Mouse (Mus musculus): ENCODE results near the gene 4930544D05Rik.

Gene 4930544D05Rik

GRCm38 (mm10) chr11:70655571-70656455, 40.2 kb downstream of the 4930544D05Rik start:
- DNase-seq (ENCODE audit: low read depth, low spot score), result peak; percentile 92

- no peak for DNase-seq (ENCODE audit: low read depth, low spot score)
These were observed 40.8 kb downstream of the 4930544D05Rik start for GRCm38 (mm10) chr11:70656456-70656927.

GRCm38 (mm10) chr11:70656964-70657363, 41.3 kb downstream of the 4930544D05Rik start, which contains the start of gene Eno3:
Gene Eno3, plus strand, starts transcription at chr11:70657202.
- no peak for DNase-seq (ENCODE audit: low read depth, low spot score)

- DNase-seq (ENCODE audit: low read depth, low spot score), result no peak
These were observed 41.9 kb downstream of the 4930544D05Rik start for GRCm38 (mm10) chr11:70657573-70657972.

- no peak for DNase-seq (ENCODE audit: low read depth, low spot score)
These were observed 42.3 kb downstream of the 4930544D05Rik start for GRCm38 (mm10) chr11:70657991-70658390.

GRCm38 (mm10) chr11:70658521-70658920, 42.9 kb downstream of the 4930544D05Rik start:
- DNase-seq (ENCODE audit: low read depth, low spot score), result no peak

- DNase-seq (ENCODE audit: low read depth, low spot score), result peak; percentile 87
These were observed 43.3 kb downstream of the 4930544D05Rik start for GRCm38 (mm10) chr11:70658942-70659341.

- no peak for DNase-seq (ENCODE audit: low read depth, low spot score)
These were observed 44.9 kb downstream of the 4930544D05Rik start for GRCm38 (mm10) chr11:70660571-70660970.

GRCm38 (mm10) chr11:70663101-70663500, 47.5 kb downstream of the 4930544D05Rik start:
- no peak for DNase-seq (ENCODE audit: low read depth, low spot score)

GRCm38 (mm10) chr11:70663957-70664356, 48.3 kb downstream of the 4930544D05Rik start:
- DNase-seq (ENCODE audit: low read depth, low spot score), result no peak

- DNase-seq (ENCODE audit: low read depth, low spot score), result no peak
These were observed 49.1 kb downstream of the 4930544D05Rik start for GRCm38 (mm10) chr11:70664741-70665140.
